Mouse (Mus musculus) heart, postnatal 0 days (tissue): Measurements from ENCODE around the gene Ntm.

Experiments used
- CTCF ChIP-seq: IDR thresholded peaks from 2 replicates; pipeline ENCODE4 v1.5.1; 2016; ENCODE audit warnings: antibody characterized with exemption, control low read depth, low read depth
- EP300 ChIP-seq: IDR thresholded peaks from 2 replicates; pipeline ENCODE4 v1.6.1; 2016; ENCODE audit warnings: antibody characterized with exemption, low read depth

GRCm38 (mm10) chr9:29288003-29288704 lies 674.8 kb downstream of the Ntm start:
- TF ChIP-seq CTCF, result no peak
- no peak for TF ChIP-seq EP300
